Mouse (Mus musculus) midbrain, embryonic 16.5 days (tissue): ENCODE data around the gene Cpsf4. TPM values are rescaled to one million over a fixed set of nuclear protein-coding genes. Genes with fewer than 3 reads are reported as not detected.

Experiments used
- ATAC-seq: fragments of 200-750 bp; cut with Nextera tagmentation; 2 replicates; pipeline ENCODE4 v1.8.0; 2017; ENCODE audit warnings: moderate TSS enrichment
- H3K27ac ChIP-seq: fragments of 300-500 bp; sonication (generic); 2 replicates; pipeline ENCODE4 v1.5.1; 2014; ENCODE audit warnings: mild to moderate bottlenecking, low read length, mixed read lengths
- H3K27me3 ChIP-seq: fragments of 300-500 bp; sonication (generic); 2 replicates; pipeline ENCODE4 v1.6.1; 2014; ENCODE audit warnings: low read depth, low read length, mixed read lengths; ENCODE audit not compliant: control insufficient read depth, insufficient read depth
- H3K36me3 ChIP-seq: fragments of 300-500 bp; sonication (generic); 2 replicates; pipeline ENCODE4 v1.6.1; 2014; ENCODE audit warnings: mild to moderate bottlenecking, low read length, moderate library complexity, mixed read lengths; ENCODE audit not compliant: control insufficient read depth, insufficient read depth
- H3K4me1 ChIP-seq: fragments of 300-500 bp; sonication (generic); 2 replicates; pipeline ENCODE4 v1.6.1; 2014; ENCODE audit warnings: mild to moderate bottlenecking, low read length, mixed read lengths; ENCODE audit not compliant: control insufficient read depth, insufficient read depth
- H3K4me2 ChIP-seq: fragments of 300-500 bp; sonication (generic); 2 replicates; pipeline ENCODE4 v1.6.1; 2014; ENCODE audit warnings: mild to moderate bottlenecking, low read length, mixed read lengths
- H3K4me3 ChIP-seq: fragments of 300-500 bp; sonication (generic); 2 replicates; pipeline ENCODE4 v1.5.1; 2014; ENCODE audit warnings: low read depth, mild to moderate bottlenecking, low read length, moderate library complexity, mixed read lengths
- H3K9ac ChIP-seq: fragments of 300-500 bp; sonication (generic); 2 replicates; pipeline ENCODE4 v1.6.1; 2014; ENCODE audit warnings: low read depth, low read length, mixed read lengths
- H3K9me3 ChIP-seq: fragments of 300-500 bp; sonication (generic); replicated peaks from 2 replicates; pipeline ENCODE4 v1.6.1; 2014; ENCODE audit warnings: mild to moderate bottlenecking, low read length, mixed read lengths; ENCODE audit not compliant: control insufficient read depth, poor library complexity, severe bottlenecking
- WGBS: fragments of 180-500 bp; shearing (Covaris S2); extraction: QIAGEN DNeasy Blood & Tissue Kit; methylation state at CpG from one replicate; pipeline ENCODE4 v1.1.7; 2014; 5-methylcytosine and 5-hydroxymethylcytosine counted together
- polyA plus RNA-seq: library from polyadenylated mRNA; unstranded; fragments of >200 nt; fragmentation: Nextera tagmentation; extraction: Ambion mirVana; gene quantifications from 2 replicates; pipeline ENCODE4 v1.2.1, GENCODE M21; 2015

Cpsf4 gene
- polyA plus RNA-seq, 1 experiment from 2014 or later, result 52.4 TPM

GRCm38 (mm10) chr5:145161361-145161760 lies 5.7 kb upstream of the Cpsf4 start:
- Histone ChIP-seq H3K9me3 (no peaks in the 10 kb centered on the region), H3K4me1 (peaks cover 9% of the 10 kb centered on the region), H3K4me2 (no peak overlapping the region), H3K9ac (no peak overlapping the region), H3K27me3 (no peaks in the 10 kb centered on the region), H3K27ac (no peak overlapping the region), H3K4me3 (no peak overlapping the region), H3K36me3 (peaks cover 41% of the 10 kb centered on the region)
- 94% methylated on average over 14 of the region's 14 CpGs for WGBS
- no peak for ATAC-seq

- Histone ChIP-seq H3K4me2 (no peak overlapping the region), H3K36me3 (peaks cover 24% of the 10 kb centered on the region), H3K27ac (no peak overlapping the region), H3K4me1 (peaks cover 23% of the 10 kb centered on the region), H3K4me3 (no peak overlapping the region), H3K9ac (no peak overlapping the region), H3K27me3 (no peaks in the 10 kb centered on the region), H3K9me3 (no peaks in the 10 kb centered on the region)
- 77% methylated on average over 3 of the region's 3 CpGs for WGBS
- ATAC-seq, result no peak
Measured at GRCm38 (mm10) chr5:145164710-145165109, 2.3 kb upstream of the Cpsf4 start.

GRCm38 (mm10) chr5:145165184-145165583 lies 1.8 kb upstream of the Cpsf4 start:
- Histone ChIP-seq H3K9ac (no peak overlapping the region), H3K27me3 (no peaks in the 10 kb centered on the region), H3K4me1 (peaks cover 23% of the 10 kb centered on the region), H3K27ac (no peak overlapping the region), H3K4me2 (no peak overlapping the region), H3K36me3 (peaks cover 23% of the 10 kb centered on the region), H3K9me3 (no peaks in the 10 kb centered on the region), H3K4me3 (no peak overlapping the region)
- no peak for ATAC-seq
- 87% methylated on average over 15 of the region's 15 CpGs for WGBS

GRCm38 (mm10) chr5:145167306-145167661 lies 271 bp downstream of the Cpsf4 start:
- peak overlapping the region; percentile 96 for H3K4me2 ChIP-seq
- peak overlapping the region; percentile 78 for H3K27ac ChIP-seq
- no peaks in the 10 kb centered on the region for H3K9me3 ChIP-seq
- peak overlapping the region; percentile 86 for H3K4me3 ChIP-seq
- peaks cover 23% of the 10 kb centered on the region for H3K4me1 ChIP-seq
- H3K9ac ChIP-seq, result peak overlapping the region; percentile 88
- peak; percentile 74 for ATAC-seq
- no peaks in the 10 kb centered on the region for H3K27me3 ChIP-seq
- peaks cover 24% of the 10 kb centered on the region for H3K36me3 ChIP-seq
- 0% methylated on average over 28 of the region's 28 CpGs for WGBS

- Histone ChIP-seq H3K9ac (no peak overlapping the region), H3K27ac (no peak overlapping the region), H3K4me3 (no peak overlapping the region), H3K27me3 (no peaks in the 10 kb centered on the region), H3K4me1 (no peaks in the 10 kb centered on the region), H3K36me3 (peaks cover 50% of the 10 kb centered on the region), H3K9me3 (no peaks in the 10 kb centered on the region), H3K4me2 (no peak overlapping the region)
- ATAC-seq, result no peak
- 92% methylated on average over 18 of the region's 18 CpGs for WGBS
Measured at GRCm38 (mm10) chr5:145178461-145178980, 11.5 kb downstream of the Cpsf4 start.

- 96% methylated on average over 2 of the region's 2 CpGs for WGBS
Measured at GRCm38 (mm10) chr5:145185244-145185643, 18.2 kb downstream of the Cpsf4 start.

GRCm38 (mm10) chr5:145189416-145189815 lies 22.4 kb downstream of the Cpsf4 start:
- H3K4me1 ChIP-seq, result peaks cover 15% of the 10 kb centered on the region
- H3K9ac ChIP-seq, result no peak overlapping the region
- no peak for ATAC-seq
- H3K36me3 ChIP-seq, result peaks cover 19% of the 10 kb centered on the region
- H3K4me3 ChIP-seq, result no peak overlapping the region
- no peaks in the 10 kb centered on the region for H3K27me3 ChIP-seq
- WGBS, result 92% methylated on average over 6 of the region's 6 CpGs
- H3K27ac ChIP-seq, result no peak overlapping the region
- no peaks in the 10 kb centered on the region for H3K9me3 ChIP-seq
- H3K4me2 ChIP-seq, result no peak overlapping the region

More at GRCm38 (mm10) chr5:145185244-145185643, 18.2 kb downstream of the Cpsf4 start:
- no peak for ATAC-seq
- H3K4me3 ChIP-seq, result no peak overlapping the region
- no peak overlapping the region for H3K27ac ChIP-seq
- H3K4me1 ChIP-seq, result peaks cover 7% of the 10 kb centered on the region
- no peaks in the 10 kb centered on the region for H3K27me3 ChIP-seq
- H3K9me3 ChIP-seq, result no peaks in the 10 kb centered on the region
- no peak overlapping the region for H3K9ac ChIP-seq
- peaks cover 44% of the 10 kb centered on the region for H3K36me3 ChIP-seq
- H3K4me2 ChIP-seq, result no peak overlapping the region

GRCm38 (mm10) chr5:145190373-145190772 lies 23.4 kb downstream of the Cpsf4 start:
- no peaks in the 10 kb centered on the region for H3K9me3 ChIP-seq
- no peaks in the 10 kb centered on the region for H3K27me3 ChIP-seq
- peak overlapping the region; percentile 79 for H3K4me2 ChIP-seq
- peak overlapping the region; percentile 79 for H3K4me3 ChIP-seq
- no peak for ATAC-seq
- 57% methylated on average over 5 of the region's 5 CpGs for WGBS
- no peak overlapping the region; the same call in 1 of the 2 replicates for H3K27ac ChIP-seq
- peak overlapping the region; percentile 93 for H3K9ac ChIP-seq
- H3K4me1 ChIP-seq, result peaks cover 15% of the 10 kb centered on the region
- peaks cover 26% of the 10 kb centered on the region for H3K36me3 ChIP-seq

GRCm38 (mm10) chr5:145190875-145191798 lies 24.1 kb downstream of the Cpsf4 start:
- peak overlapping the region; percentile 79 for H3K4me3 ChIP-seq
- H3K36me3 ChIP-seq, result peaks cover 23% of the 10 kb centered on the region
- no peaks in the 10 kb centered on the region for H3K27me3 ChIP-seq
- H3K9me3 ChIP-seq, result no peaks in the 10 kb centered on the region
- peaks cover 15% of the 10 kb centered on the region for H3K4me1 ChIP-seq
- peak overlapping the region; percentile 79 for H3K4me2 ChIP-seq
- peak; percentile 84 for ATAC-seq
- 1% methylated on average over 41 of the region's 41 CpGs for WGBS
- H3K9ac ChIP-seq, result peak overlapping the region; percentile 93
- H3K27ac ChIP-seq, result peak overlapping the region; percentile 83
